Mouse (Mus musculus) intestine, postnatal 0 days (tissue): Measurements from ENCODE around the gene Preb. TPM values are rescaled to one million over a fixed set of nuclear protein-coding genes. Genes with fewer than 3 reads are reported as not detected.
A peak's percentile ranks its signal among the peaks of the same experiment; 100 is the strongest.

ENCODE experiments used
- ATAC-seq: fragments of 200-750 bp; cut with Nextera tagmentation; 2 replicates; pipeline ENCODE4 v1.8.0; 2017; ENCODE audit warnings: mild to moderate bottlenecking, moderate TSS enrichment, moderate library complexity
- H3K27ac ChIP-seq: fragments of 300-500 bp; sonication (generic); 2 replicates; pipeline ENCODE4 v1.5.1; 2014; ENCODE audit warnings: mild to moderate bottlenecking, low read depth, low read length, moderate library complexity
- H3K27me3 ChIP-seq: fragments of 300-500 bp; sonication (generic); replicated peaks from 2 replicates; pipeline ENCODE4 v1.6.1; 2014; ENCODE audit warnings: low read length, mixed read lengths; ENCODE audit not compliant: control insufficient read depth, insufficient read depth
- H3K36me3 ChIP-seq: fragments of 300-500 bp; sonication (generic); 2 replicates; pipeline ENCODE4 v1.6.1; 2014; ENCODE audit warnings: mild to moderate bottlenecking, moderate library complexity; ENCODE audit not compliant: control insufficient read depth, insufficient read depth
- H3K4me1 ChIP-seq: fragments of 300-500 bp; sonication (generic); replicated peaks from 2 replicates; pipeline ENCODE4 v1.6.1; 2014; ENCODE audit warnings: antibody characterized with exemption, low read length, mixed read lengths; ENCODE audit not compliant: control insufficient read depth, insufficient read depth
- H3K4me2 ChIP-seq: fragments of 300-500 bp; sonication (generic); replicated peaks from 2 replicates; pipeline ENCODE4 v1.6.1; 2014; ENCODE audit warnings: low read depth, mild to moderate bottlenecking, moderate library complexity
- H3K4me3 ChIP-seq: fragments of 300-500 bp; sonication (generic); 2 replicates; pipeline ENCODE4 v1.5.1; 2014; ENCODE audit warnings: low read depth, low read length
- H3K9ac ChIP-seq: fragments of 300-500 bp; sonication (generic); 2 replicates; pipeline ENCODE4 v1.6.1; 2014; ENCODE audit warnings: mild to moderate bottlenecking, low read depth, low read length
- H3K9me3 ChIP-seq: fragments of 300-500 bp; sonication (generic); 2 replicates; pipeline ENCODE4 v1.6.1; 2016; ENCODE audit warnings: mixed run types; ENCODE audit not compliant: control insufficient read depth
- CTCF ChIP-seq: sonication (generic); IDR thresholded peaks from 2 replicates; pipeline ENCODE4 v1.5.1; 2016; ENCODE audit warnings: low read depth, mild to moderate bottlenecking, control low read depth, antibody characterized with exemption, moderate library complexity
- WGBS: fragments of 180-500 bp; shearing (Covaris S2); extraction: QIAGEN DNeasy Blood & Tissue Kit; methylation state at CpG from one replicate; pipeline ENCODE4 v1.1.7; 2014; 5-methylcytosine and 5-hydroxymethylcytosine counted together
- polyA plus RNA-seq: library from polyadenylated mRNA; unstranded; fragments of >200 nt; fragmentation: Nextera tagmentation; extraction: Ambion mirVana; gene quantifications from 2 replicates; pipeline ENCODE4 v1.2.1, GENCODE M21; 2015

Gene Preb
- 150 and 161 TPM in 2 replicates for polyA plus RNA-seq

- H3K27me3 ChIP-seq = no peaks in the 10 kb centered on the region
- H3K4me2 ChIP-seq = peak within 1 kb of the TSS; percentile 69
- WGBS = under 1% methylated on average over 56 of the region's 56 CpGs
- no peaks in the 10 kb centered on the region for H3K9me3 ChIP-seq
- H3K36me3 ChIP-seq = peaks cover 25% of the 10 kb centered on the region
- peaks cover 3% of the 10 kb centered on the region; the same call in 1 of the 2 replicates for H3K4me1 ChIP-seq
- peak within 1 kb of the TSS; percentile 84 for H3K4me3 ChIP-seq
- peak; percentile 35; the same call in 1 of the 2 replicates for TF ChIP-seq CTCF
- ATAC-seq = peak; percentile 82
- H3K27ac ChIP-seq = peak within 1 kb of the TSS; percentile 91
- H3K9ac ChIP-seq = peak within 1 kb of the TSS; percentile 89
Observed at GRCm38 (mm10) chr5:30959966-30960501, at the start of gene Preb. Gene Preb, minus strand, starts transcription at chr5:30960361.

DNA sequence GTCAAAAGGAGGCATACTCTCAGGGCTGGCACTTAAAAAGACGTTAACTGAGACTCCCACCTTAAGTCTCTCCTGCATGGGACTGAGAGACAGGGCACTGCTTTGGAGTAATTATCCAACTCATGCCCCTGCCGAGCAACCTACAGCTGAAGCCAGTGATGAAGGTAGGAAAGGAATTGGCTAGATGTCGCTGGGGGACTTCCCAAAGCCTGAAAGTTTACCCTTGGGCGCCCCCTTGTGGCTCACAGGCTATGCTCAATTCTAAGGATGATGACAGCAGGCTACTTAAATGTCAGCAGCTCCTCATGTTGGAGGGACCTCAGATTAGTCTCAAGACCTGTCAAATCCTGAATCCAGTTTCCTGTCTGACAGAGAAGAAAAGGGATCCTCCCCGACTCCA lies 44.0 kb upstream of the Preb start:
- H3K4me3 ChIP-seq = no peak overlapping the region
- 3% methylated on average over 5 of the region's 5 CpGs for WGBS

DNA sequence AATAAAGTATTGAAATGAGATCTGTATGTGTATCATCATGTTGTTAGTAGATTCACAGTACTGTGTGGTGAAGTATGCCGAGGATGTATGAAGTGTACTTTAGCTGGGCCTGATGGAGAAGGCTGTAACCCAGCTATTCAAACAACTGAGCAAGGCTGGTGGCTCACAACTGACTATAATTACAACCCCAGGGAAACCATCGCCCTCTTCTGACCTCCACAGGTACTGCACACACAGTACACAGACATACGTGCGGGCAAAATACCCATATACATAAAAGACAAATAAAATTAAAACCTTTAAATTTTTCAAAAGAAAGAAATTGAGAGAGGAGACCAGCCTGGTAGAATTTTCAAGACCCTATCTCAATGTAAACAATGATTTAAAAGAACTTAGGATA lies 41.4 kb upstream of the Preb start:
- 84% methylated on average over 4 of the region's 4 CpGs for WGBS
- Histone ChIP-seq H3K4me3 (no peak overlapping the region), H3K9me3 (no peaks in the 10 kb centered on the region), H3K4me1 (no peaks in the 10 kb centered on the region), H3K27me3 (no peaks in the 10 kb centered on the region), H3K27ac (no peak overlapping the region), H3K4me2 (no peak overlapping the region), H3K9ac (no peak overlapping the region), H3K36me3 (no peaks in the 10 kb centered on the region)
- ATAC-seq = no peak
- TF ChIP-seq CTCF = peak; percentile 33

More for the DNA sequence above, 44.0 kb upstream of the Preb start:
- Histone ChIP-seq H3K9ac (no peak overlapping the region), H3K9me3 (no peaks in the 10 kb centered on the region), H3K27me3 (no peaks in the 10 kb centered on the region), H3K4me1 (no peaks in the 10 kb centered on the region), H3K36me3 (no peaks in the 10 kb centered on the region), H3K4me2 (no peak overlapping the region), H3K27ac (no peak overlapping the region)
- TF ChIP-seq CTCF = peak; percentile 92
- ATAC-seq = 0 out of 2 replicates have a peak, but pooled peaks have one; percentile 18

- no peak overlapping the region for H3K27ac ChIP-seq
- H3K36me3 ChIP-seq = no peaks in the 10 kb centered on the region
- H3K4me2 ChIP-seq = no peak overlapping the region
- no peaks in the 10 kb centered on the region for H3K4me1 ChIP-seq
- no peak for TF ChIP-seq CTCF
- WGBS = 81% methylated on average over 2 of the region's 2 CpGs
- peak; percentile 10; the same call in 1 of the 2 replicates for ATAC-seq
- no peaks in the 10 kb centered on the region for H3K27me3 ChIP-seq
- no peak overlapping the region for H3K9ac ChIP-seq
- H3K4me3 ChIP-seq = no peak overlapping the region
- H3K9me3 ChIP-seq = no peaks in the 10 kb centered on the region
Observed at GRCm38 (mm10) chr5:31000993-31001392, 40.8 kb upstream of the Preb start.

DNA sequence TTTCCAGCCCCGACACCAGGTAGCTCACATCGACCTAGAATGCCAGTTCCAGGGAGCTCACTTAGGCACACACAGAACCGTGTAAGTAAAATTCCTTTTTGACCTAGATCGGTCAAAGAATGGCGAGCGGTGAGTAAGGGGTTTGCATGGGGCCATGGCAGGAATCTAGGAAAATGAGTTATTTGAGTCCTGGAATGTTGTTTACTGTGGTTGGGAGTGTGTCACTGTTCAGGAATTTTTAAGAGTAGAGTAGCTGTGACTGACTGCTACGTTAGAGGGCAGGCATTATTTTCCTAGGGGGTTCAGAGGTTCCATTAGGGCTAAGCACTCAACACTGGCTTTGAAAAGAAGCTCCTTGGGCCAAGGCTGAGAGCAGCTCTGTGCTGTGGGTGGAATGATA lies 40.0 kb upstream of the Preb start:
- no peak overlapping the region for H3K4me3 ChIP-seq
- no peak overlapping the region for H3K27ac ChIP-seq
- H3K9me3 ChIP-seq = no peaks in the 10 kb centered on the region
- 54% methylated on average over 7 of the region's 7 CpGs for WGBS
- no peak overlapping the region for H3K9ac ChIP-seq
- no peak for ATAC-seq
- no peak for TF ChIP-seq CTCF
- H3K27me3 ChIP-seq = no peaks in the 10 kb centered on the region
- H3K4me2 ChIP-seq = no peak overlapping the region
- no peaks in the 10 kb centered on the region for H3K36me3 ChIP-seq
- no peaks in the 10 kb centered on the region for H3K4me1 ChIP-seq

GRCm38 (mm10) chr5:30999324-30999723 lies 39.2 kb upstream of the Preb start:
- no peaks in the 10 kb centered on the region for H3K9me3 ChIP-seq
- ATAC-seq = no peak
- H3K4me2 ChIP-seq = no peak overlapping the region
- H3K27ac ChIP-seq = no peak overlapping the region
- no peaks in the 10 kb centered on the region for H3K27me3 ChIP-seq
- no peak for TF ChIP-seq CTCF
- H3K9ac ChIP-seq = no peak overlapping the region
- no peak overlapping the region for H3K4me3 ChIP-seq
- H3K4me1 ChIP-seq = no peaks in the 10 kb centered on the region
- H3K36me3 ChIP-seq = no peaks in the 10 kb centered on the region
- 75% methylated on average over 5 of the region's 5 CpGs for WGBS
